Mouse (Mus musculus): Measurements from ENCODE around the gene Marc2. TPM values are rescaled to one million over a fixed set of nuclear protein-coding genes. Genes with fewer than 3 reads are reported as not detected.
A peak's percentile ranks its signal among the peaks of the same experiment; 100 is the strongest.

Gene Marc2
- polyA plus RNA-seq, 1 experiment = 352 TPM

DNA sequence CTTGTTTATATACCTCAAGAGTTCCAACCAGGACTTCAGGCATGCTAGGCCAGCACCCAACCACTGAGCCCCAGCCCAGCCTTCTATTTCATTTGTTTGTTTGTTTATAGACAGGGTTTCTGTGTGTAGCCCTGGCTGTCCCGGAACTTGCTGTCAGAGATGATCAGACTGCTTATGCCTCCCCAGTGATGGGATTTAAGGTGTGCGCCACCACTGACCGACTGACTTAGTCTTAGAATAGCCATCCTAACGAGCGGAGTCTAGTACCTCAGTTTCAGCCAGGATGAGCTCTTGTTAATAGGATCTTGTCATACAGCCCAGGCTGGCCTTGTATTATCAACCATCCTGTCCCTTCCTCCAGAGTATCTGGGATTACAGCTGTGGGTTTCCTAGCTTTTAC, 35.0 kb upstream of the Marc2 start:
- H3K36me3 ChIP-seq (ENCODE audit: control insufficient read depth, insufficient read depth, low read length) = peaks cover 4% of the 10 kb centered on the region; the same call in 1 of the 2 replicates
- H3K27ac ChIP-seq (ENCODE audit: insufficient read depth, low read depth, low read length) = peak overlapping the region; percentile 70; the same call in 1 of the 2 replicates
- peak overlapping the region; percentile 62 for H3K4me3 ChIP-seq (ENCODE audit: low read depth, low read length)
- H3K4me1 ChIP-seq (ENCODE audit: control insufficient read depth, insufficient read depth, insufficient read length, low read length) = peaks cover 18% of the 10 kb centered on the region
- TF ChIP-seq POLR2A (IDR thresholded peaks at IDR 0.05; ENCODE audit: low read depth, low read length) = no peak
- 86% methylated on average over 5 of the region's 5 CpGs for WGBS
- no peaks in the 10 kb centered on the region for H3K27me3 ChIP-seq (ENCODE audit: control insufficient read depth, insufficient read depth, low read length)

DNA sequence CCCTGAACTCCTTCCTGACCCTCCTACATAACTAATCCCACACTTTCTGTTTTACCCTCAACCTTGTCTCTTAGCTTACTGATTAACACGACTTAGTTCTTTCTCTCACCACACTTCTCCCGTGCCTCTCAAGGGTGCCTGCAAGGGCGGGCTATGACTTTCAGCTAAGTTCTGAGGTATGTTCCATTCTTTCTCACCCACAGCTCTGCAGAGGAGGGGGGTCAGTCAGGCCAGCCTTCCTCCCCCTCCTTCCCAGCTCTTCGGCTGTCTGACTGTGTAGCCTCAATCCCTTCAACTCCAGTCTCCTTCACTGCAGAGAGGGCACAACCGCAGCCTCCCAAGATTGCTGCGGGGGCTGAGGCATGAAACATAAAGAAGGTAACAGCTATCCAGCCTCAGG, 32.6 kb upstream of the Marc2 start:
- Histone ChIP-seq H3K27me3 (ENCODE audit: control insufficient read depth, insufficient read depth, low read length) (no peaks in the 10 kb centered on the region), H3K27ac (ENCODE audit: insufficient read depth, low read depth, low read length) (no peak overlapping the region), H3K4me3 (ENCODE audit: low read depth, low read length) (no peak overlapping the region), H3K36me3 (ENCODE audit: control insufficient read depth, insufficient read depth, low read length) (peaks cover 12% of the 10 kb centered on the region), H3K4me1 (ENCODE audit: control insufficient read depth, insufficient read depth, insufficient read length, low read length) (peaks cover 18% of the 10 kb centered on the region)
- no peak for TF ChIP-seq POLR2A (IDR thresholded peaks at IDR 0.05; ENCODE audit: low read depth, low read length)
- no peak for TF ChIP-seq CTCF (IDR thresholded peaks at IDR 0.05; ENCODE audit: extremely low read depth, insufficient read length, insufficient replicate concordance, low read depth, low read length)
- WGBS = 69% methylated on average over 6 of the region's 6 CpGs

DNA sequence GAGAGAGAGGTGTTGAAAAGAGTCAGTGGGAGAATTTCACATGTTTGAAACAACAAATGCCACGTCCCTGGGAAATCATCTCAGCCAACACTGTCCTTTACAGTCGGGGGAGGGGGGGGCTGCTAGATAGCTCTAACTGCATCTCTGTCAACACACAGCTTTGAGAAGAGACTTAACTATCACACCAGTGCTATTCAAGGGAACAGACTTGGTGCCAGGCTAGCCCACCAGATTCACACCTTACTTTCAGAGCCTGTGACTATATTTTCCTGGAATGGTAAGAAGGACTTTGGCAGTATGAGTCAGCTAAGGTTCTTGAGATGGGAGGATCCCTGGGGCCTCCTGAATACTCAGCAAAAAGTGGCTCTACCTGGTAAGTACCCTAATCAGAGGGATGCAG, 31.1 kb upstream of the Marc2 start:
- no peak for TF ChIP-seq POLR2A (IDR thresholded peaks at IDR 0.05; ENCODE audit: low read depth, low read length)
- no peak for TF ChIP-seq CTCF (IDR thresholded peaks at IDR 0.05; ENCODE audit: extremely low read depth, insufficient read length, insufficient replicate concordance, low read depth, low read length)
- 66% methylated on average over 2 of the region's 2 CpGs for WGBS
- no peak overlapping the region for H3K4me3 ChIP-seq (ENCODE audit: low read depth, low read length)
- H3K27me3 ChIP-seq (ENCODE audit: control insufficient read depth, insufficient read depth, low read length) = no peaks in the 10 kb centered on the region
- peaks cover 20% of the 10 kb centered on the region for H3K36me3 ChIP-seq (ENCODE audit: control insufficient read depth, insufficient read depth, low read length)
- 0 out of 2 replicates have a peak overlapping the region, but pooled peaks have one; percentile 16 for H3K27ac ChIP-seq (ENCODE audit: insufficient read depth, low read depth, low read length)
- H3K4me1 ChIP-seq (ENCODE audit: control insufficient read depth, insufficient read depth, insufficient read length, low read length) = peaks cover 22% of the 10 kb centered on the region

DNA sequence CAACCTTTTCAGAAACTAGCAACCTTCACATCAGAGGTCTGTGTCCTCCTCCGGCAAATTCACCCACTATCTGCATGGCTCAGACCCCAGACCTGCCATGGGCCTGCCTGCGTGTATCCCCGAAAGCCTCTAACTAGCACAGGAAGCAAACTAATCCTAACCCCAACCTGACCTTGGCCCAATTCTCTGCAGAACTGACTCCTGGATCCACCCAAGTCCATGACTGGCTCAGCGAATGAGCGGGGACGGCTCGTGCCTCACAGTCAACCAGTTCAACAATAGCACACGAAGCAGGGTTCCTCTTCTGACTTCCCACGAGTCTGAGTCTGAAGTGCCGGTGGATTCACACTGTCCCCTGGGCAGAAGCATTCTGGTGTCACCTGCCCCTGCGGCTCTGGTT, 27.7 kb upstream of the Marc2 start:
- Histone ChIP-seq H3K27me3 (ENCODE audit: control insufficient read depth, insufficient read depth, low read length) (no peaks in the 10 kb centered on the region), H3K36me3 (ENCODE audit: control insufficient read depth, insufficient read depth, low read length) (peaks cover 18% of the 10 kb centered on the region), H3K27ac (ENCODE audit: insufficient read depth, low read depth, low read length) (no peak overlapping the region), H3K4me1 (ENCODE audit: control insufficient read depth, insufficient read depth, insufficient read length, low read length) (peaks cover 39% of the 10 kb centered on the region), H3K4me3 (ENCODE audit: low read depth, low read length) (no peak overlapping the region)
- whole genome bisulfite sequencing = 88% methylated on average over 11 of the region's 11 CpGs
- TF ChIP-seq CTCF (IDR thresholded peaks at IDR 0.05; ENCODE audit: extremely low read depth, insufficient read length, insufficient replicate concordance, low read depth, low read length) (no peak), POLR2A (IDR thresholded peaks at IDR 0.05; ENCODE audit: low read depth, low read length) (no peak)

DNA sequence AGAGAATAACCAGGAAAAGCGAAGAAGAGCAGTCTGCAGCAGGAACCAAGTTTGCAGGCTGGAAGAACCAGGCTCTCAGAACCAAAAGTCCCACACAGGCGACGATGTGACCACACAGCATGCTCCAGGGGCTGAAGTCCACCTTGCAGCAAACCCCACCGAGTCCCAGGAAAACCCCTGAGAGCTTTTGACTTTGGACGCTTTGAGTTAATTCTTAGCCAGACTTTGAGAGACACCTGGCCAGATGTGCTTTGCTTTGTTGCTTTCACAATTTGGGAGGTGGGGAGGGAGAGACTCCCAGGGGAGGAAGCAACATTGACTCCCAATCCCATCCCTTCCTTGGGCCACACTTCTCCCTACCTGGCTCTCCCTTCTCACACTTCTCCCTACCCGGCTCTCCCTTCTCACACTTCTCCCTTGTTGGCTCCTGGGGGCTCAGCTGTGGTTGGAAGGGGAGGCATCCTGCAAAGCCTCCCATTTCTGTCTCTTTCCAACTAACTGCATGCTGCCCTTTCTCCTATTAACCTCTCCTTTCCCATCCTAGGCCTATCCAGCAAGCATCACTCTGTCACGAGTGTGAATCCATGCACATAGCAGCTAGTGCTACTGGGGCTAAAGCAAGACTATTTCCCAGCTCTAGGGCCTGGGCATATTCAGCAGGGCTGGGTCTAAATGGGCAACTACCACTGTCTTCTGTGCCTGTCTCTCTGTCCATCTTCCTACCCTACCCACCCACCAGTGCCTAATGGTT, 26.0 kb upstream of the Marc2 start:
- 34% methylated on average over 7 of the region's 7 CpGs for WGBS
- Histone ChIP-seq H3K4me1 (ENCODE audit: control insufficient read depth, insufficient read depth, insufficient read length, low read length) (peaks cover 27% of the 10 kb centered on the region), H3K36me3 (ENCODE audit: control insufficient read depth, insufficient read depth, low read length) (peaks cover 18% of the 10 kb centered on the region), H3K27ac (ENCODE audit: insufficient read depth, low read depth, low read length) (peak overlapping the region; percentile 23; the same call in 1 of the 2 replicates), H3K4me3 (ENCODE audit: low read depth, low read length) (no peak overlapping the region), H3K27me3 (ENCODE audit: control insufficient read depth, insufficient read depth, low read length) (no peaks in the 10 kb centered on the region)
- TF ChIP-seq CTCF (IDR thresholded peaks at IDR 0.05; ENCODE audit: extremely low read depth, insufficient read length, insufficient replicate concordance, low read depth, low read length) (no peak), POLR2A (IDR thresholded peaks at IDR 0.05; ENCODE audit: low read depth, low read length) (no peak)

DNA sequence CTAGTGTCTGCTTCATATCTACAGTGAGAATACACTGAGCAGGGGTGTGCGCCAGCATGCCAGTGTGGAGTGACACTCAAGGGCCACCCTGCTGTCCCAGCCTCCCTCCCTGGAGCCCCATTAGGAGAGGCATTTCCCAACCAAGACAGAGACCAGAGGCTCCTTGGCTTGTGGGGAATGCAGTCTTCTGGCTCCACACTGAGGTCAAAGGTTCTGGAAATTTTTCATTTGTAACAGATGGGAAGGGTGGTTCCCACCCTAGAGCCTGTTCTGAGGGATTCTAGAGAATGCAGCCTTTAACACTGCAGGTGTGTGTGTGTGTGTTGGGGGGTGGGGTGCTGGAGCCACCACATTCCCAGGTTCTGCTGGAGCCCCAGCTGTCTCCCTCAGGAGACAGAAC, 25.3 kb upstream of the Marc2 start:
- H3K27ac ChIP-seq (ENCODE audit: insufficient read depth, low read depth, low read length) = peak overlapping the region; percentile 23; the same call in 1 of the 2 replicates
- peaks cover 16% of the 10 kb centered on the region for H3K36me3 ChIP-seq (ENCODE audit: control insufficient read depth, insufficient read depth, low read length)
- 50% methylated on average over 1 of the region's 1 CpGs for WGBS
- H3K4me1 ChIP-seq (ENCODE audit: control insufficient read depth, insufficient read depth, insufficient read length, low read length) = peaks cover 26% of the 10 kb centered on the region
- H3K4me3 ChIP-seq (ENCODE audit: low read depth, low read length) = no peak overlapping the region
- no peaks in the 10 kb centered on the region for H3K27me3 ChIP-seq (ENCODE audit: control insufficient read depth, insufficient read depth, low read length)
- no peak for TF ChIP-seq CTCF (IDR thresholded peaks at IDR 0.05; ENCODE audit: extremely low read depth, insufficient read length, insufficient replicate concordance, low read depth, low read length)
- TF ChIP-seq POLR2A (IDR thresholded peaks at IDR 0.05; ENCODE audit: low read depth, low read length) = no peak

DNA sequence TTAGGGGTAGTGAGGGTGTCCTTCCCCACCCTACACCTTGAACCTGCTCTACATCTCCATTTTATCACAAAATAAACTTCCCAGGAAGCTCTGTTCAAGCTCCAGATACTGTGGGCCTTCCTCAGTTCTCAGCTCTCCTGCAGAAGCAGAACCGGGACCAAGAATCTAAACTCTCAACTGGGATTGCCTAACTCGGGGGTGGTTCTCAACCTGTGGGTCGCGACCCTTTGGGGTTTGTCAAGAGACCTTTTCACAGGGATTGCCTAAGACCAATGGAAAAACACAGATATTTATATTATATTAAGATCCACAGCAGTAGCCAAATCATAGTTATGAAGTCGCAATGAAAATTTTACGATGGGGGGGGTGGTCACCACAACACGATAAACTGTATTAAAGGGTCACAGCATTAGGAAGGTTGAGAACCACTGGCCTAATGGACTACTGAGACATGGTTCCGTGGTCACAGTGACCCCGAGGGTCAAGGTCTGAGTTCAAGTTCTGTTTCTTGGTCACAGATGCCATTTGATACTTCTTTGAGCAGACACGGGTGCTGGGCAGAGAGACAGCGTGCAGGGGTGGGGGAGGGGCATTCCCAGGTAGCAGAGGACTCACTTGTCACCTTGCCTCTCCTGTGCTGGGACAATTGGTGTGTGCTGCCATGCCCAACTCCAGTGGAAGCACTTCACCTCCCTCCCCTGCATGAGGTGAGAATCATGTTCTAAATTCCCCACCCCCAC, 24.6 kb upstream of the Marc2 start:
- H3K27ac ChIP-seq (ENCODE audit: insufficient read depth, low read depth, low read length) = no peak overlapping the region
- no peak for TF ChIP-seq POLR2A (IDR thresholded peaks at IDR 0.05; ENCODE audit: low read depth, low read length)

More for the DNA sequence above, 24.6 kb upstream of the Marc2 start:
- 55% methylated on average over 11 of the region's 11 CpGs for WGBS
- Histone ChIP-seq H3K36me3 (ENCODE audit: control insufficient read depth, insufficient read depth, low read length) (peaks cover 16% of the 10 kb centered on the region), H3K4me3 (ENCODE audit: low read depth, low read length) (no peak overlapping the region), H3K27me3 (ENCODE audit: control insufficient read depth, insufficient read depth, low read length) (no peaks in the 10 kb centered on the region), H3K4me1 (ENCODE audit: control insufficient read depth, insufficient read depth, insufficient read length, low read length) (peaks cover 26% of the 10 kb centered on the region)
